Comparison of ENCODE assay signal across 9 mouse cellular contexts in the genomic region with DNA sequence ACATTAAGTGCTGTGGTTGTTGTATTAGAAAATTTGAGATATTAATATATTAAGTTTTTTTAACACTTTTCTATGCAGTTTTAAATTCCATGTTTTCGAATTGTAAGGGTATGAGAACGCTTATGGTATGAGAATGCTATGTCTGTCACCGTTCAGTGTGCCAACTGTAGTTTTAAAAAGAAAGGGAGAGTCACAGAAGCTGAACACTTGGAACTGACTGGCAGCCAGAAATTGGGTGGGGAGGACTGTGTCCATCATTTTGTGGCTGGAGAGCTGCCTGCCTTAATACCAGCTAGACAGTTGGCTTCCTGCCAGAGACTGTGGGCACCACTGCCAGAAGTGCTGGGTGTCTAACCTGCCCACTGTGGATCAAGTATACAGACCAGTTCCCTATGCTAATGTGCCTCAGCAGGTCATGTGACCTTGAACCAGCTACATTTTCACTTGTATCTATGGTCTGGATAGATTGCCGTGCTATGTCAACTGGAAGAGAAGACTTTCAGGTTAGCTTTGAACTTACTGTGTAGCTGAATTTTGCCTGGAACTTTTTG. TPM values are rescaled to one million over a fixed set of nuclear protein-coding genes. Genes with fewer than 3 reads are reported as not detected.
A peak's percentile ranks its signal among the peaks of the same experiment; 100 is the strongest.
DNase-seq lines count a peak whose midpoint lies in the region; ATAC-seq lines count a peak whose summit lies in the region.
"Had no signal": no experiment of that assay in that cellular context is flagged by ENCODE, and none has a peak within 500 bp of the region (broad histone marks: within the 10 kb centered on the region; RNA-seq: fewer than 3 reads in every experiment).

No protein-coding gene starts in this region.

- H3K36me3 ChIP-seq in neural tube, embryonic 14.5 days (ENCODE audit: control insufficient read depth, insufficient read depth, low read length): no peaks in the 10 kb centered on the region
- H3K36me3 ChIP-seq in neural tube, embryonic 15.5 days: peaks cover 9% of the 10 kb centered on the region; the same call in 1 of the 2 replicates
- no peaks in the 10 kb centered on the region for H3K36me3 ChIP-seq in forebrain, embryonic 16.5 days (ENCODE audit: control insufficient read depth, insufficient read depth)
- no peaks in the 10 kb centered on the region; the same call in 1 of the 2 replicates for H3K36me3 ChIP-seq in liver, embryonic 11.5 days (ENCODE audit: control insufficient read depth, insufficient read depth, low read length)

- no peaks in the 10 kb centered on the region for H3K9me3 ChIP-seq in neural tube, embryonic 14.5 days (ENCODE audit: control insufficient read depth, low read length)
- H3K9me3 ChIP-seq in neural tube, embryonic 15.5 days (replicated peaks): no peaks in the 10 kb centered on the region
- no peaks in the 10 kb centered on the region for H3K9me3 ChIP-seq in forebrain, embryonic 16.5 days (ENCODE audit: control insufficient read depth, low read length)
- H3K9me3 ChIP-seq in liver, embryonic 11.5 days (ENCODE audit: control insufficient read depth, low read length): no peaks in the 10 kb centered on the region
- H3K9me3 ChIP-seq: neural tube, embryonic 13.5 days had no signal

- no peaks in the 10 kb centered on the region for H3K27me3 ChIP-seq in neural tube, embryonic 14.5 days (ENCODE audit: control insufficient read depth, insufficient read depth, low read length)
- no peaks in the 10 kb centered on the region for H3K27me3 ChIP-seq in neural tube, embryonic 15.5 days (replicated peaks)
- H3K27me3 ChIP-seq in forebrain, embryonic 16.5 days (replicated peaks; ENCODE audit: control insufficient read depth, insufficient read depth, low read length): no peaks in the 10 kb centered on the region
- H3K27me3 ChIP-seq in liver, embryonic 11.5 days (replicated peaks; ENCODE audit: control insufficient read depth, insufficient read depth, low read length): no peaks in the 10 kb centered on the region
- H3K27me3 ChIP-seq: neural tube, embryonic 13.5 days had no signal

- no peaks in the 10 kb centered on the region for H3K4me1 ChIP-seq in neural tube, embryonic 14.5 days (ENCODE audit: control insufficient read depth, insufficient read depth, low read length)
- no peaks in the 10 kb centered on the region for H3K4me1 ChIP-seq in neural tube, embryonic 15.5 days
- H3K4me1 ChIP-seq in forebrain, embryonic 16.5 days (replicated peaks; ENCODE audit: control insufficient read depth, insufficient read depth, low read length): peaks cover 4% of the 10 kb centered on the region
- H3K4me1 ChIP-seq in liver, embryonic 11.5 days (replicated peaks; ENCODE audit: control insufficient read depth, insufficient read depth, low read length): 0 out of 2 replicates have a peak, but pooled peaks cover 4% of the 10 kb centered on the region
- H3K4me1 ChIP-seq: neural tube, embryonic 13.5 days had no signal

- H3K9ac ChIP-seq in neural tube, embryonic 14.5 days (replicated peaks; ENCODE audit: low read depth, low read length): no peak overlapping the region
- H3K9ac ChIP-seq in neural tube, embryonic 15.5 days (replicated peaks): no peak overlapping the region
- no peak overlapping the region for H3K9ac ChIP-seq in forebrain, embryonic 16.5 days (replicated peaks; ENCODE audit: low read depth, low read length)
- H3K9ac ChIP-seq in liver, embryonic 11.5 days (ENCODE audit: low read depth, low read length): no peak overlapping the region
- H3K9ac ChIP-seq: neural tube, embryonic 13.5 days had no signal

- H3K4me2 ChIP-seq in neural tube, embryonic 14.5 days (ENCODE audit: low read depth, low read length): no peak overlapping the region
- no peak overlapping the region for H3K4me2 ChIP-seq in neural tube, embryonic 15.5 days
- H3K4me2 ChIP-seq in forebrain, embryonic 16.5 days (ENCODE audit: low read length): no peak overlapping the region
- no peak overlapping the region for H3K4me2 ChIP-seq in liver, embryonic 11.5 days
- H3K4me2 ChIP-seq: neural tube, embryonic 13.5 days had no signal

- DNase-seq in gastrocnemius, adult 18-20 months (ENCODE audit: low spot score): peak; percentile 25
- no peak for DNase-seq in gastrocnemius, postnatal 36 days
- peak; percentile 48 for DNase-seq in ovary, postnatal 36 days (ENCODE audit: low spot score)
- no peak for DNase-seq in liver, embryonic 11.5 days (ENCODE audit: low spot score)
- DNase-seq in spleen, adult 18-20 months: no peak

- intact Hi-C loops in gastrocnemius, postnatal 36 days (cut with DNase I): no loop called here

- H3K27ac ChIP-seq in neural tube, embryonic 14.5 days (ENCODE audit: low read depth, low read length): no peak overlapping the region
- no peak overlapping the region for H3K27ac ChIP-seq in neural tube, embryonic 15.5 days (replicated peaks)
- H3K27ac ChIP-seq in forebrain, embryonic 16.5 days (ENCODE audit: low read length): no peak overlapping the region
- H3K27ac ChIP-seq in liver, embryonic 11.5 days (ENCODE audit: low read depth, low read length): no peak overlapping the region
- H3K27ac ChIP-seq: neural tube, embryonic 13.5 days had no signal

- H3K4me3 ChIP-seq in neural tube, embryonic 14.5 days (ENCODE audit: low read depth, low read length): no peak overlapping the region
- H3K4me3 ChIP-seq in neural tube, embryonic 15.5 days (replicated peaks): no peak overlapping the region
- H3K4me3 ChIP-seq in forebrain, embryonic 16.5 days (replicated peaks; ENCODE audit: low read length): no peak overlapping the region
- no peak overlapping the region for H3K4me3 ChIP-seq in liver, embryonic 11.5 days (ENCODE audit: low read depth, low read length)
- H3K4me3 ChIP-seq: neural tube, embryonic 13.5 days had no signal

- 87% methylated on average over 4 of the region's 4 CpGs for WGBS in neural tube, embryonic 14.5 days
- WGBS in neural tube, embryonic 15.5 days: 86% methylated on average over 4 of the region's 4 CpGs
- 58% methylated on average over 4 of the region's 4 CpGs for WGBS in forebrain, embryonic 16.5 days
- WGBS in liver, embryonic 11.5 days: 83% methylated on average over 4 of the region's 4 CpGs

- peak; percentile 54 for ATAC-seq in neural tube, embryonic 14.5 days (ENCODE audit: low read depth)
- ATAC-seq in neural tube, embryonic 15.5 days (ENCODE audit: low FRiP score): no peak
- ATAC-seq in forebrain, embryonic 16.5 days: peak; percentile 82
- ATAC-seq in liver, embryonic 11.5 days (replicated peaks; ENCODE audit: low FRiP score): no peak

RNA-seq across cellular contexts. Expression of a gene that starts 18.1 kb away (rescaled TPM):
- 10 to 100 TPM; 18.0 to 20.6 TPM for total RNA-seq in gastrocnemius, adult 18-20 months (2021)
- total RNA-seq in gastrocnemius, postnatal 36 days (2021): 10 to 100 TPM; 14.8 to 16.0 TPM
- polyA plus RNA-seq in neural tube, embryonic 14.5 days (2014; fragmentation: Nextera tagmentation; extraction: Ambion mirVana): 65.0 and 67.4 TPM in 2 replicates
- polyA plus RNA-seq in neural tube, embryonic 15.5 days (2015; fragmentation: Nextera tagmentation; extraction: Ambion mirVana): 66.0 and 66.9 TPM in 2 replicates
- 52.2 and 53.0 TPM in 2 replicates for polyA plus RNA-seq in forebrain, embryonic 16.5 days (2015; fragmentation: Nextera tagmentation; extraction: Ambion mirVana)
- 59.2 and 63.3 TPM in 2 replicates for polyA plus RNA-seq in liver, embryonic 11.5 days (2014; fragmentation: Nextera tagmentation; extraction: Ambion mirVana)

Comparison
In these comparisons a context has a peak if more than half of its experiments do, and no peak if none do; other contexts are left out.
1. DNase-seq: peak in gastrocnemius, adult 18-20 months (single experiment) and ovary, postnatal 36 days (single experiment); none in gastrocnemius, postnatal 36 days (0 of 2), liver, embryonic 11.5 days (single experiment) and spleen, adult 18-20 months (0 of 2).
2. ATAC-seq: peak in neural tube, embryonic 14.5 days (single experiment) and forebrain, embryonic 16.5 days (single experiment); none in neural tube, embryonic 15.5 days (single experiment) and liver, embryonic 11.5 days (single experiment).